Mouse (Mus musculus) liver, adult 2 months (tissue): Measurements from ENCODE around the gene Gm21693. TPM values are rescaled to one million over a fixed set of nuclear protein-coding genes. Genes with fewer than 3 reads are reported as not detected.
"Not testable (repeated sequence)": the region's sequence is repeated elsewhere in the genome, so short reads cannot be mapped to it uniquely, and the experiment has no call there.

Source experiments
- DNase-seq: peaks from one replicate; pipeline ENCODE4 v3.0.0-alpha.2; 2011; ENCODE audit warnings: low read depth, low spot score; ENCODE audit errors: extremely low read depth
- H3K27ac ChIP-seq: fragments of 200-500 bp; replicated peaks from 2 replicates; pipeline ENCODE4 v1.5.1; 2012; ENCODE audit warnings: low read depth, mild to moderate bottlenecking, control low read depth, inconsistent platforms, low read length; ENCODE audit not compliant: insufficient read depth
- H3K27me3 ChIP-seq: fragments of 200-500 bp; 2 replicates; pipeline ENCODE4 v1.6.1; 2012; ENCODE audit warnings: mild to moderate bottlenecking, moderate library complexity, low read length, inconsistent platforms; ENCODE audit not compliant: control insufficient read depth, insufficient read depth
- H3K36me3 ChIP-seq: fragments of 200-500 bp; 2 replicates; pipeline ENCODE4 v1.6.1; 2012; ENCODE audit warnings: low read length, inconsistent platforms; ENCODE audit not compliant: control insufficient read depth, insufficient read depth
- H3K4me1 ChIP-seq: fragments of 200-500 bp; 2 replicates; pipeline ENCODE4 v1.6.1; 2011; ENCODE audit warnings: low read length; ENCODE audit not compliant: control insufficient read depth, insufficient read depth
- H3K4me3 ChIP-seq: fragments of 200-500 bp; 2 replicates; pipeline ENCODE4 v1.5.1; 2011; ENCODE audit warnings: low read depth, mild to moderate bottlenecking, control low read depth, low read length, moderate library complexity; ENCODE audit not compliant: insufficient read depth
- H3K79me2 ChIP-seq: fragments of 200-500 bp; 2 replicates; pipeline ENCODE4 v1.6.1; 2012; ENCODE audit warnings: inconsistent platforms, mild to moderate bottlenecking, low read length, moderate library complexity; ENCODE audit not compliant: control insufficient read depth, insufficient read depth
- H3K9ac ChIP-seq: fragments of 200-500 bp; 2 replicates; pipeline ENCODE4 v1.6.1; 2012; ENCODE audit warnings: low read depth, mild to moderate bottlenecking, control low read depth, inconsistent platforms, low read length
- WGBS: fragments of 180-500 bp; shearing (Covaris S2); methylation state at CpG from one replicate; pipeline ENCODE4 v1.1.7; 2018; 5-methylcytosine and 5-hydroxymethylcytosine counted together
- polyA plus RNA-seq: library from polyadenylated mRNA; depleted of rRNA; stranded (reverse); fragments of >200 nt; gene quantifications from 2 replicates; pipeline ENCODE4 v1.2.3, GENCODE M21; 2012; rRNA removed
- total RNA-seq: library from RNA; depleted of rRNA; stranded (reverse); fragments of >200 nt; gene quantifications from 2 replicates; pipeline ENCODE4 v1.2.3, GENCODE M21; 2014; rRNA removed

The Gm21693 gene
- total RNA-seq (not detected in 2 replicates), polyA plus RNA-seq (not detected in 2 replicates)

GRCm38 (mm10) chrY:3345229-3345628 lies at the start of gene Gm21693:
Gene Gm21693, minus strand, starts transcription at chrY:3345329.
- not testable (repeated sequence) for H3K4me1 ChIP-seq, H3K36me3 ChIP-seq, H3K27me3 ChIP-seq, H3K4me3 ChIP-seq, DNase-seq, H3K79me2 ChIP-seq, H3K9ac ChIP-seq, H3K27ac ChIP-seq
- WGBS, result no CpG with 5 or more reads among the region's 9 CpGs

- H3K27ac ChIP-seq, H3K79me2 ChIP-seq, H3K4me1 ChIP-seq, DNase-seq, H3K4me3 ChIP-seq, H3K27me3 ChIP-seq, H3K9ac ChIP-seq, H3K36me3 ChIP-seq: not testable (repeated sequence)
- no CpG with 5 or more reads among the region's 11 CpGs for WGBS
These were observed 4.5 kb downstream of the Gm21693 start for GRCm38 (mm10) chrY:3340661-3341060.

- H3K9ac ChIP-seq, H3K4me1 ChIP-seq, H3K79me2 ChIP-seq, H3K27ac ChIP-seq, H3K27me3 ChIP-seq, H3K36me3 ChIP-seq, H3K4me3 ChIP-seq, DNase-seq: not testable (repeated sequence)
- WGBS, result no CpG with 5 or more reads among the region's 9 CpGs
These were observed 38.8 kb downstream of the Gm21693 start, which contains the start of gene Gm21677 for GRCm38 (mm10) chrY:3306349-3306748. Gene Gm21677, minus strand, starts transcription at chrY:3306449.

Other genes with a start within 250 kb of the Gm21693 start
- not detected in 2 replicates for gene Gm21677, start 38.9 kb downstream of the Gm21693 start, total RNA-seq
- not detected in 2 replicates for gene Gm21677, start 38.9 kb downstream of the Gm21693 start, polyA plus RNA-seq
- not detected in 2 replicates for gene Gm21704, start 64.8 kb upstream of the Gm21693 start, total RNA-seq
- gene Gm21704, start 64.8 kb upstream of the Gm21693 start, polyA plus RNA-seq, result not detected in 2 replicates
- not detected in 2 replicates for gene Gm21708, start 64.8 kb upstream of the Gm21693 start, total RNA-seq
- gene Gm21708, start 64.8 kb upstream of the Gm21693 start, polyA plus RNA-seq, result not detected in 2 replicates